ENCODE assay signal across 26 mouse cellular contexts in genomic region chr19:53206986-53207385, GRCm38 (mm10).
DNase-seq lines count a peak whose midpoint lies in the region; ATAC-seq and TF ChIP-seq lines count a peak whose summit lies in the region.
"Had no signal": no experiment of that assay in that cellular context is flagged by ENCODE, and none has a peak within 500 bp of the region (broad histone marks: within the 10 kb centered on the region; RNA-seq: fewer than 3 reads in every experiment).

No protein-coding gene starts in this region.

- H3K27me3 ChIP-seq in MEL (ENCODE audit: control insufficient read depth in 1 of 2, insufficient read depth in 2 of 2, low read length in 2 of 2): no peaks in the 10 kb centered on the region
- no peaks in the 10 kb centered on the region for H3K27me3 ChIP-seq in forebrain, embryonic 11.5 days (ENCODE audit: control insufficient read depth, insufficient read depth, low read length)
- H3K27me3 ChIP-seq: CH12.LX; embryonic facial prominence, embryonic 13.5 days; embryonic facial prominence, embryonic 15.5 days; forebrain, embryonic 13.5 days had no signal

- no peak overlapping the region for H3K4me2 ChIP-seq in forebrain, embryonic 11.5 days (ENCODE audit: low read depth, low read length, severe bottlenecking)
- H3K4me2 ChIP-seq: embryonic facial prominence, embryonic 13.5 days; embryonic facial prominence, embryonic 15.5 days; forebrain, embryonic 13.5 days had no signal

- no peak overlapping the region for H3K9ac ChIP-seq in MEL (ENCODE audit: control insufficient read depth, low read depth, low read length, poor library complexity, severe bottlenecking)
- H3K9ac ChIP-seq in forebrain, embryonic 11.5 days (ENCODE audit: low read length): no peak overlapping the region
- H3K9ac ChIP-seq: embryonic facial prominence, embryonic 13.5 days; embryonic facial prominence, embryonic 15.5 days; forebrain, embryonic 13.5 days had no signal

- TF ChIP-seq EP300 in MEL (IDR thresholded peaks at IDR 0.05; ENCODE audit: low read depth in 1 of 2, low read length in 2 of 2): no peak

- no peak overlapping the region for H3K27ac ChIP-seq in MEL (ENCODE audit: control insufficient read depth, low read depth, low read length)
- H3K27ac ChIP-seq in forebrain, embryonic 11.5 days (ENCODE audit: low read depth, low read length): no peak overlapping the region
- H3K27ac ChIP-seq: embryonic facial prominence, embryonic 13.5 days; embryonic facial prominence, embryonic 15.5 days; forebrain, embryonic 10.5 days; forebrain, embryonic 13.5 days had no signal

- no peak for TF ChIP-seq CTCF in MEL (IDR thresholded peaks at IDR 0.05 in 2 of 3, conservative IDR thresholded peaks at IDR 0.05 in 1 of 3; ENCODE audit: control insufficient read depth in 1 of 3, insufficient read depth in 1 of 3, low read depth in 2 of 3, low read length in 3 of 3, poor library complexity in 1 of 3, severe bottlenecking in 1 of 3)

- DNase-seq in A20 (ENCODE audit: low read depth, low spot score) (peak; percentile 37), MEL (ENCODE audit: low read depth, low spot score) (no peak)
- no peak for DNase-seq in lung, postnatal 10 days
- DNase-seq in forebrain, embryonic 11.5 days (ENCODE audit: low spot score): no peak
- no peak for DNase-seq in cerebellum, postnatal 14 days
- DNase-seq in urinary bladder, adult 18-20 months (ENCODE audit: low spot score in 2 of 2): no peak
- DNase-seq: adrenal gland, adult 2 months; adrenal gland, postnatal 10 days; adrenal gland, postnatal 25 days; cerebellum, adult 11 months; cerebellum, adult 18-20 months; cerebellum, adult 8-10 months; cerebellum, adult 9-11 months; cerebellum, postnatal 25 days; embryo, embryonic 11 days had no signal

- peaks cover 3 to 16% of the 10 kb centered on the region in 2 experiments for H3K4me1 ChIP-seq in MEL (ENCODE audit: control insufficient read depth in 1 of 2, insufficient read depth in 2 of 2, low read length in 2 of 2)
- H3K4me1 ChIP-seq in forebrain, embryonic 11.5 days (replicated peaks; ENCODE audit: control insufficient read depth, insufficient read depth, low read length): no peaks in the 10 kb centered on the region
- H3K4me1 ChIP-seq: embryonic facial prominence, embryonic 13.5 days; embryonic facial prominence, embryonic 15.5 days; forebrain, embryonic 10.5 days; forebrain, embryonic 13.5 days had no signal

- peaks cover 0 to 11% of the 10 kb centered on the region in 2 experiments; a peak in 2 of 4 replicates for H3K36me3 ChIP-seq in MEL (ENCODE audit: control insufficient read depth in 1 of 2, insufficient read depth in 2 of 2, low read length in 2 of 2)
- no peaks in the 10 kb centered on the region for H3K36me3 ChIP-seq in forebrain, embryonic 11.5 days (ENCODE audit: control insufficient read depth, insufficient read depth, low read length)
- H3K36me3 ChIP-seq: embryonic facial prominence, embryonic 15.5 days had no signal

- peak; percentile 86 for ATAC-seq in granulocyte monocyte progenitor cell, adult 5-6 weeks (replicated peaks; ENCODE audit: poor library complexity, severe bottlenecking)
- ATAC-seq in megakaryocyte progenitor cell, adult 5-6 weeks (replicated peaks; ENCODE audit: poor library complexity): peak; percentile 51; the same call in 1 of the 2 replicates
- no peak for ATAC-seq in forebrain, embryonic 11.5 days (replicated peaks; ENCODE audit: low FRiP score)
- ATAC-seq: CD4-positive, CD25-positive, alpha-beta regulatory T cell, adult 4 months; forebrain, embryonic 13.5 days; forebrain, embryonic 16.5 days had no signal

- TF ChIP-seq POLR2A in MEL (IDR thresholded peaks at IDR 0.05; ENCODE audit: control insufficient read depth in 1 of 2, insufficient read depth in 1 of 2, low read depth in 1 of 2, low read length in 2 of 2, poor library complexity in 1 of 2): no peak

- H3K79me2 ChIP-seq in MEL (ENCODE audit: control insufficient read depth, insufficient read depth, low read length, poor library complexity): no peaks in the 10 kb centered on the region

- WGBS in forebrain, embryonic 11.5 days: 95% methylated on average over 2 of the region's 2 CpGs

- no peak for TF ChIP-seq RAD21 in MEL (IDR thresholded peaks at IDR 0.05; ENCODE audit: low read depth, low read length)

- no peak overlapping the region for H3K4me3 ChIP-seq in MEL (ENCODE audit: control insufficient read depth in 1 of 2, insufficient read depth in 1 of 2, low read depth in 2 of 2, low read length in 2 of 2)
- H3K4me3 ChIP-seq in forebrain, embryonic 11.5 days (ENCODE audit: low read depth, low read length): no peak overlapping the region
- H3K4me3 ChIP-seq: embryonic facial prominence, embryonic 13.5 days; embryonic facial prominence, embryonic 15.5 days; erythroblast, embryonic 14.5 days; forebrain, embryonic 10.5 days; forebrain, embryonic 13.5 days had no signal

- H3K9me3 ChIP-seq in MEL (replicated peaks; ENCODE audit: insufficient read depth, low read length): no peaks in the 10 kb centered on the region
- H3K9me3 ChIP-seq in forebrain, embryonic 11.5 days (ENCODE audit: control insufficient read depth, low read length): no peaks in the 10 kb centered on the region
- H3K9me3 ChIP-seq: embryonic facial prominence, embryonic 13.5 days; embryonic facial prominence, embryonic 15.5 days; forebrain, embryonic 10.5 days; forebrain, embryonic 13.5 days; G1E had no signal

TF ChIP-seq in MEL, 35 proteins besides CTCF, POLR2A, EP300 and RAD21:
- 0 out of 2 replicates have a peak, but pooled peaks have one; percentile 13 for TF ChIP-seq NELFE (IDR thresholded peaks at IDR 0.05; ENCODE audit: low read depth, low read length)
- TF ChIP-seq UBTF (IDR thresholded peaks at IDR 0.05; ENCODE audit: borderline replicate concordance, insufficient read depth, low read depth, low read length): no peak
